In genomic region chr19:8011596-8011995, GRCm38 (mm10) we compare ENCODE assay signal across 35 mouse cellular contexts. TPM values are rescaled to one million over a fixed set of nuclear protein-coding genes. Genes with fewer than 3 reads are reported as not detected.
"Had no signal": no experiment of that assay in that cellular context is flagged by ENCODE, and none has a peak within 500 bp of the region (broad histone marks: within the 10 kb centered on the region; RNA-seq: fewer than 3 reads in every experiment).

No protein-coding gene starts in this region.

RNA-seq across cellular contexts. Expression of gene Slc22a27, which starts 45.8 kb away (rescaled TPM):
- total RNA-seq: heart, postnatal 10 days; heart, postnatal 14 days; heart, postnatal 25 days; heart, postnatal 36 days; heart, postnatal 4 days; hematopoietic stem cell, adult 5-6 weeks; hindbrain, postnatal 0 days; layer of hippocampus, adult 18-20 months; layer of hippocampus, adult 2 months; layer of hippocampus, adult 8-10 months; layer of hippocampus, postnatal 10 days; layer of hippocampus, postnatal 14 days; layer of hippocampus, postnatal 25 days; layer of hippocampus, postnatal 36 days; left cerebral cortex, adult 18-20 months; left cerebral cortex, adult 2 months had no signal
- polyA plus RNA-seq: heart, embryonic 11.5 days; heart, embryonic 12.5 days; heart, embryonic 13.5 days; heart, embryonic 14.5 days; heart, embryonic 15.5 days; heart, embryonic 16.5 days; heart, postnatal 0 days; hindbrain, embryonic 10.5 days; hindbrain, embryonic 11.5 days; hindbrain, embryonic 12.5 days; hindbrain, embryonic 13.5 days; hindbrain, embryonic 14.5 days; hindbrain, embryonic 15.5 days; hindbrain, embryonic 16.5 days; hindbrain, postnatal 0 days; inflammation-experienced regulatory T-cells, adult 6 months; intestine, embryonic 14.5 days; intestine, embryonic 16.5 days; intestine, postnatal 0 days; large intestine, adult 2 months had no signal
